Mouse (Mus musculus) spleen, postnatal 36 days (tissue): Measurements from ENCODE around the gene Ilk.
"Not testable (repeated sequence)": the region's sequence is repeated elsewhere in the genome, so short reads cannot be mapped to it uniquely, and the experiment has no call there.

Experiments
- DNase-seq, 2 experiments: peaks; one replicate each; pipeline ENCODE4 v3.0.0; 2022; ENCODE audit warnings: low spot score in 2 of 2, mixed read lengths in 1 of 2

The Ilk gene

GRCm38 (mm10) chr7:105743246-105743925 is 7.0 kb downstream of the Ilk start:
- not testable (repeated sequence) for DNase-seq

DNA sequence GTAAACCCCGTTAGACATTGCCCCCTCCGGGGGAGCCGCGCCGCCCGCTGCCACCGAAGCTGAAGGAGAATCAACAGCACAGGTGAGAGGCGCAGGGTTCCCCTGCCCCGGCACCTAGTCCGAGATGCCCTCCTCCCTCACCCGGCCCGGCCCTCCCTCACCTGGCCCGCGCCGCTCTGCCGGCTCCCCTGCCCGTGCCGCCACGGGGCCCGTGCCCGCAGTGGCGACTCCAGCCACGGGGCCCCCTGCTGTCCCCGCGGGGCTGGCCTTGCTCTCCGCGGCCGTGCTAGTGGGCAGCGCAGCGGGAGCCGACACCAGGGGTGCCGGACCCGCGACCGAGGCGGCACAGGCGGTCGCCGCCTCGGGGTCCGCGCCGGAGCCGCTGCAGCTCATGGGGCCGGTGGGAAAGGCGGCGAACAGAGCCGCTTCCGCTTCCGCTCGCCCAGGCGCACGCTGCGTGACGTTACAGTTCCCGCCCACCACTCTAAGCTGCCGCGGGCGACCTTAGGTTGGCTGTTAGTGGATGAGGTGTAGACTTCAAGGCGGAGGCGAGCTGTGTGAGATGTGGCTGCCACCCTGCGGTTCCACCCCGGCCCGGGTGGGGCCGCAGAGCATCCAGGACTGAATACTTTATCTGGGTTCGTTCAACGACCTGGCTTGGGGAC is 7.7 kb downstream of the Ilk start, which contains the start of gene Taf10:
Taf10 (minus strand) TSS at position 436 of the 665 bp plus-strand sequence.
- DNase-seq = peak; percentile 90 to 93

GRCm38 (mm10) chr7:105747776-105748175 is 11.4 kb downstream of the Ilk start:
- no peak for DNase-seq

DNA sequence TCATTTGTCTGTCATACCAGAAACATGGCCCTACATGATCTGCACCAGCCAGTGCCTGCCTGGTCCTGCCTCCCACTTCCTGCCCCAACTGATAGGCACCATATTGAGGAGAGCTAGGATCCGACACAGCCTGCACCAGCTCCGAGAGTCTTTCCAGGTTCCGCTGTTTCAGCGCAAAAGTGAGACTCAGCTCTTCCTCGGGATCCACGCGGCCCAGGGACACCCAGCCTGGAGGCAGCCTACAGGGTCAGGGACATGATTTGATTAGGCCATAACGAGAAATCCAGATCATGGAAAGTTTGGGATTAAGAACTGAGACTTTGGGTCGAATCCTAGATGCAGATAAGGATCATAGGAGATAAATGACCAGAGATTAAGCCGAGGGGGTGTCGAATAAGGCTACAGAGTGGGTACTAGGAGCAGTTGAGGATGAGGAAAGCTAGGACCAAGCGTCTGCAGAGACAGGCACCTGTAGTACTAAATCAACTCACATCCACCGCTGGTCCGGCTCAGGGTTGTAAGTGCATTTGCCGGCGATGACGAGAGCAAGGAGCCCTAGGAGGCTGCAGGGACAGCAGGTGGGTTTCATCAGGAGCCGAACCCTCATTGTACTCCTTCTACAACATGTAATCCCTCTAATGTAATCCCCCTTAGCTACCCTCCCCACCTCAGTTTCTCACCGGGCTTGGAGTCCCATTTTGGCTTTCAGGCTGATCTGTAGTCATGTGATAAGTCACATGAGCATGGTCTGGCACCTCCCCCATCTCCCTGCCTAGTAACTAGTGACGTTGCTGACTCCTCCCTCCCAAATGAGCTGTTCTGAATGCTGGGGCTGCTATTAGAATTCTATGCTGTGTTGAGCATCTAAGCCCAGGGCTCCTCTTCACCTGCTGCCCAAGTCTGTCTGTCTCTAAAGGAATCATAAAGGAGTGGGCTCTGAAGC is 15.4 kb downstream of the Ilk start, which contains the start of gene Tpp1:
Tpp1 (minus strand) TSS at position 745 of the 943 bp plus-strand sequence.
- DNase-seq = peak; percentile 92 to 93

GRCm38 (mm10) chr7:105752716-105753115 is 16.3 kb downstream of the Ilk start:
- DNase-seq = no peak

DNA sequence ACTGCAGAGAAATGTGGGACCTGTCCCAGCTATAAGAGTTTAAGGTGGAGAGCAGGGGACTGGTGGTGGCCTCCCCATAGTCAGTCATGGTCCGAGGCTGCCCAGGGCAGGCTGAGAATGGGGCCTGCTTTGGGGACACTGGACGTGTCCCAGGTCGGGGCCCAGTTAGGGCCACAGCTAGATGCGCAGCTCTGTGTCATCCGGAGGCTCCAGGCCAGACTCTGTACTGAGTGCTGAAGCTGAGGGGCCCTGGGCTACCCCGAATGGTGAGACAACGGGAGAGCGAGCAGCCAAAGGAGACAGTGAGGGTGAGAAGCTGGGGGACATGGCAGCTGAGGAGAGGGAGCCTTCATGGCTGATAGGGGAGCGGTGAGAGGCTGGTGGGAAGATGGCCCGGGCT is 16.9 kb downstream of the Ilk start:
- no peak for DNase-seq

- no peak for DNase-seq
These were observed 25.6 kb downstream of the Ilk start for GRCm38 (mm10) chr7:105761813-105762484.

GRCm38 (mm10) chr7:105762517-105763270 is 26.3 kb downstream of the Ilk start:
- no peak for DNase-seq

- no peak for DNase-seq
These were observed 27.9 kb downstream of the Ilk start for GRCm38 (mm10) chr7:105764331-105764730.

DNA sequence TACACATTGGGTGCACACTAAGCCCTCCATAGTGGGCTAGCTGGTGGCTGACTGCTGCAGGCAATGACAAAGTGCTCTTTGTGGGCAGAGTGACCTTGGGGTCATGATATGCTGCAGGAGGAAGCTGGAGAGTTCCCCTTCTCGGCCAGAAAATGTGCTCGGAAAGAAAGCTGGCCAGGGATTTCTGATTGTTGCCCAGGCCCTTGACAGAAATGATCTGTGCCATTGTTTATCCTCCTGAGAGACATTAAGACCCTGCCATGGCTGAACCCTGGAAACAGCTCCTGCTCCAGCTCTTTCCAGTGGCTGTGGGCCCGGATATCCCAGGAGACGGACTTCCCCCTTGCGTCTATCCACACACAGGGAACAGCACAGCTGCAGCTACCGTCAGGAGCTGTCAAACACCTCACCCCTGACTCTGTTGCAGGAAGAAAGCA is 31.4 kb downstream of the Ilk start:
- DNase-seq = no peak

DNA sequence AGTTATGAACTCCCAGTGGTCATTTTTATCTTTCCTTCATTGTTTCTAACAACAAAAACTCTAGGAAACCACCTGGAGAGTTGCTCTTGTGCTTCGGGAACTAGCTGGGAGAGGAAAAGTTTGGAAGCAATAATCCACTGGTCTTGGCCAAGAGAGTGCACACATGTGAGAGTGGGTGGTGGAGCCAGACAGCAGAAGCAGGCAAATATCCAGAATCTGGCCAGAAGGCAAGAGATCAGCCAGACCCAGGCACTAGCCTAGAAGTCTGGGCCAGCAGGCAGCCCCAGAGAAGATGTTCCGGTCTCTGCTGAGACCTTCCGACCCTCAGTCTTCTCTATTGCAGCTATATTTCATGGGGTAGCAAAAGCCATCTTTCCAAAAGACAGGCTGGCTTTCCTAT is 33.6 kb downstream of the Ilk start:
- no peak for DNase-seq

DNA sequence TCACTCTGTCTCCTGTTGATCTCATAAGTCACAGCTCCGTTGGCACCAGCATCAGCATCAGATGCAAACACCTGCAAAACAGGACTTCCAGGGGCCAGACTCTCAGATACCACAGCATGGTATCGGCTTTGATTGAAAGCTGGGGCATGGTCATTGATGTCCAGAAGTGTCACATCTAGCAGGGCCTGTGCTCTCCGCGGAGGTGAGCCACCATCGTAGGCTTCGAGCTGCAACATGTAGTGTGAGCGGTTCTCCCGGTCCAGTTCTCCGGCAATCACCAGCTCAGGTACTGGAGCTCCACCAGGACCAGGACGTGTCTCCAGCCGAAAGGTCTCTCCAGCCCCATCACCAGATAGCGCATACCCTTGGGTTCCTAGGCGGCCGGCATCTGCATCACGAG is 35.9 kb downstream of the Ilk start:
- DNase-seq = no peak

DNA sequence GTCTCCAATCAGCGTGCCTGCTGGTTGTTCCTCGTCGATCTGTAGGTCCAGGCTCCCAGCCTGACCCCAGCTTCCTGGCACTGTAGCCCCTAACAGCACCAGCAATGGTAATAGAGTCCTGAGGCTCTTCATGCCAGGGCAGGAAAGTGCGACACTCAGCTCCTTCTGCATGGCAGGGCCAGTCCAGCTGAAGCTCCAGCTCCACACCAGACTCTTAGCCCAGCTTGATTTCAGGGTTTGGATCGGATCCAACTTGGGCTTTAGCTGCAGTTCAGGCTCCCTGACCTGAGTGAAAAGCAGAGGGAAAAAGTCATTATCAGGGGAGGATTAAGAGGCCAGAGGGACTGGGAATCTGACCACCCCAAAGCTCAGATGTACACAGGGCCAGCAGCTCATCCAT is 36.6 kb downstream of the Ilk start:
- DNase-seq = no peak

DNA sequence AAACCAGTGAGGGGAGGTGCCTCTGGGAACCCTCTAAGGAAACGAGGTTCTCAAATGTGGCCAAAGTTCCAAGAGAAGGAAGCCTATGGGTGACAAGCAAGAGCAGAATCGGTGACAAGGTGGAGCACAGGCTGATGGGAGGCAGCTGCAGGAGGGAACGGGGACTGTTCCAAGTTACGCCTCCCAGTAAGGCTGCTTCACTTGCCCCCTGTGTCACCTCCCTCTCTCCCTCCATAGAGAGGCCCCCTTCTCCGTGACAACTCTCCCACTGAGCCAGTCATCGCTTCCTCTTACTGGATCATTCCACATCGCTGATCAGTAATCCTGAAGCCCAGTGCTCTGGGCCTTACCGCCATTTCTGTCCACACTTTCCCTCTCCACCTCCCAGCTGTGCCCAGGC is 38.3 kb downstream of the Ilk start:
- DNase-seq = no peak

DNA sequence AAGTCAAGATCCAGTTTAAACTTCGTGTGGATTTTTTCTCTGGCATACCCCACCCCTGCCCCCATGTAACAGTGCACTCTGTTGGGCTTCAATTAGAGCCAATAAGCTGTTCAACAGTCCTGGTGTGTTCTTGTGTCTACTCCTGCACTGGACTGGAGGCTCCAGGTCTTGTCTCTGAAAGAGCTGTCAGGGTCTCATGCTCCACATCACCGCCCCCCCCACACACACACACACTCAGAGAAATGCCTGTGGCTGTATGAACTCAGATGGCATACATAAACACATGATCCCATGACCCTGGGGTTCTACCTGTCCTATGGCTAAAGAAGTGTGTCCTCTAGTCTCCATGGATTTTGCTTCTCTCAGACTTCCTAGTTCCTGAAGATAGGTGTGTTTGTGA is 39.6 kb downstream of the Ilk start:
- no peak for DNase-seq

GRCm38 (mm10) chr7:105777316-105777715 is 40.9 kb downstream of the Ilk start:
- DNase-seq = no peak

GRCm38 (mm10) chr7:105777797-105778552 is 41.6 kb downstream of the Ilk start:
- DNase-seq = peak in 1 of 2 experiments; percentile 23

DNA sequence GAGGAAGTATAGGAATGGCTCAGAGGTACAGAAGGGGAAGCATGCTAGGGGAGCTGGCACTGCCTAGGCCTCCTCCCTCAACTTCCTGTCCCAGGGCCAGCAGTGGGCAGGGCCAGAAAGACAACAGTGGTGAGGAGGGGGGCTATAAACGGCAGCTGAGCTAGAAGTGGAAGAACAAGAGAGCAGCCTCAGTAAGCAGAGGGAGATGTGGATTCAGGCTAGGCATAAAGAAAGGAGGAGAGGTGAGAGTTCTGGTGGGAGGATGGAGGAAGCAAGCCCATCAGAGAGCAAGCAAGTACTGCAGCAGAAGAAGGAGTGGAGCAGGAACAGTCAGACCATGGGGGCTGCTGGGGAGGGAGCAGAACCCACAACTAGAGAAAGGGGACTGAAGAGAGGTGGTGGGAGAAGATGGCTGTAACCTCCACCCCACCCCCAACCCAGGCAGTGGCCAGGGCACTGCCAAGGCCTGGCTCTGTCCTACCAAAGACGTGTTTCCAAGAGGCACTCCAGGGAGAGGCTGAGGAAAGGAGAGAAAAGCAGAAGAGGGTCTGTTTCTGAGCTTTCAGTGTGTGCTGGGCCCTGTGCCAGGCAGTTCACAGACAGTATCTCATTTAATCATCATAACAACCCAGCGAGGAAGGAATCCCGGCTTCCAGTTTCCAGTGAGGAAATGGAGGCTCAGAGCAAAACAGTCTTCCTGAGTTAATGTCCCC is 42.3 kb downstream of the Ilk start:
- peak; percentile 38 to 46 for DNase-seq

- no peak for DNase-seq
These were observed 47.5 kb downstream of the Ilk start for GRCm38 (mm10) chr7:105783861-105784260.
